Mouse (Mus musculus): ENCODE data around the gene Ttyh3. TPM values are rescaled to one million over a fixed set of nuclear protein-coding genes. Genes with fewer than 3 reads are reported as not detected.

The Ttyh3 gene
- polyA plus RNA-seq, 1 experiment from 2014 or later, result 56.0 TPM

DNA sequence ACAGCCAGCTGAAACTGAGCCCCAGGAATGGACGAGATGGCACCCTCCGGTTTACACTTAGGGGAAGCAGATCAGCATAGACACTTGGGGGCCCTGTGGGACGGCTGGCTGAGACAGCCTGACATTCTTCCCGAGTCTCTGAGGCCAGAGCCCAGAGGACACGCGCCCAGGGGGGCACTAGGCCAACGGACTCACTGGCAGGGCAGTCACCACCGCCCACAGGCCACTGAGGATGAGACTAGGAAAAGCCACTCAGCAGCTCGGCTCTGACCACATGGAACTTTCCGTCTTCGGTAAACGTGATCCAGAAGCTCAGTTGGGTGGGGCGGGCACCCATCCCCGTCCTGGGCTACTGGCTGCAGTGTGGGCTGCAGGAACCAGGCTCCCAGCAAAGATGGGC is 9.0 kb downstream of the Ttyh3 start:
- H3K9ac ChIP-seq (ENCODE audit: low read depth, low read length), result no peak overlapping the region
- no peaks in the 10 kb centered on the region for H3K9me3 ChIP-seq (replicated peaks; ENCODE audit: control insufficient read depth, low read length, poor library complexity, severe bottlenecking)
- H3K4me2 ChIP-seq (ENCODE audit: low read length), result no peak overlapping the region
- ATAC-seq, result no peak
- H3K4me3 ChIP-seq (ENCODE audit: low read depth, low read length), result no peak overlapping the region
- H3K27me3 ChIP-seq (ENCODE audit: control insufficient read depth, insufficient read depth, low read depth, low read length), result no peaks in the 10 kb centered on the region
- WGBS, result 84% methylated on average over 14 of the region's 14 CpGs
- no peak overlapping the region for H3K27ac ChIP-seq (ENCODE audit: low read length)
- H3K4me1 ChIP-seq (ENCODE audit: control insufficient read depth, insufficient read depth, low read length), result peaks cover 36% of the 10 kb centered on the region
- peaks cover 9% of the 10 kb centered on the region; the same call in 1 of the 2 replicates for H3K36me3 ChIP-seq (ENCODE audit: control insufficient read depth, insufficient read depth, low read length)

DNA sequence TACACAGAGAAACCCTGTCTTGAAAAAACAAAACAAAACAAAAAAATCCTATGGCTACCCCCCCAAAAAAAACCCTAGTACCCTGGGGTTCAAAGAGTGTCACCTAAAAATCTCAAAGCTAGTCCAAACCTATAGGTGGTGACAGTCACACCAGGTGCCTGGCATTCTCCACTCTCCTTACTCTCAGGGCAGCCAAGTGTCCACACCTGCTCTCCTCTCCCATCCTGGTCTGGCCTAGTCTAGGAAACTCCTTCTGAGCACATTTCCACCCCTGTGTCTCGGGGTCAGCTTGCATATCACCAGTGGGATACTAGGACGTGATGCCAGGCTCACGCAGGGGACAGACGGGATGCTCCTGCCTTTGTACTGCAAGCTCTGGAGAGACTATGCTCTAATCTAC is 9.5 kb downstream of the Ttyh3 start:
- H3K27me3 ChIP-seq (ENCODE audit: control insufficient read depth, insufficient read depth, low read depth, low read length), result no peaks in the 10 kb centered on the region
- no peak overlapping the region for H3K4me3 ChIP-seq (ENCODE audit: low read depth, low read length)
- H3K4me2 ChIP-seq (ENCODE audit: low read length), result no peak overlapping the region
- ATAC-seq, result no peak
- H3K9ac ChIP-seq (ENCODE audit: low read depth, low read length), result no peak overlapping the region
- H3K4me1 ChIP-seq (ENCODE audit: control insufficient read depth, insufficient read depth, low read length), result peaks cover 31% of the 10 kb centered on the region
- 91% methylated on average over 4 of the region's 4 CpGs for WGBS
- H3K36me3 ChIP-seq (ENCODE audit: control insufficient read depth, insufficient read depth, low read length), result peaks cover 14% of the 10 kb centered on the region; the same call in 1 of the 2 replicates
- no peak overlapping the region for H3K27ac ChIP-seq (ENCODE audit: low read length)
- no peaks in the 10 kb centered on the region for H3K9me3 ChIP-seq (replicated peaks; ENCODE audit: control insufficient read depth, low read length, poor library complexity, severe bottlenecking)

DNA sequence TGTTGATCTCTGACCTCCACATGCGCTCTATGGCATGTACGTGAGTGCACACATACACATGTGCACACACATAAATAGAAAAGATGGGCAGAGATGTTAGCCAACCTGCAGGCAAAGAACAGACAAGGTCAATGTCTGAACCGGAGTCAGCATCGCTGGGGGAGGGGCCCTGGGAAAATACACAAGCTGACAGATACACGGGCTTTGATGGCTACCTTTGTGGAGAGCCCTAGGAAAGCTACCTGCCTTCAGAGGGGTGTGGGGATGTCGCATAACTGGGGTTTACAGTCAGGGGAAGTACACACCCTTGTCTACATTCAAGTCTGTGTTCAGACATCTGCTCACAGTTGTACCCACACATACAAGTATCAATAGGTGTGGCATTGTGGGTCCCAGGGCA is 10.3 kb downstream of the Ttyh3 start:
- H3K4me3 ChIP-seq (ENCODE audit: low read depth, low read length), result no peak overlapping the region
- H3K9me3 ChIP-seq (replicated peaks; ENCODE audit: control insufficient read depth, low read length, poor library complexity, severe bottlenecking), result no peaks in the 10 kb centered on the region
- ATAC-seq, result no peak
- H3K27me3 ChIP-seq (ENCODE audit: control insufficient read depth, insufficient read depth, low read depth, low read length), result no peaks in the 10 kb centered on the region
- peaks cover 22% of the 10 kb centered on the region; the same call in 1 of the 2 replicates for H3K36me3 ChIP-seq (ENCODE audit: control insufficient read depth, insufficient read depth, low read length)
- no peak overlapping the region for H3K27ac ChIP-seq (ENCODE audit: low read length)
- 90% methylated on average over 6 of the region's 6 CpGs for WGBS
- peaks cover 31% of the 10 kb centered on the region for H3K4me1 ChIP-seq (ENCODE audit: control insufficient read depth, insufficient read depth, low read length)
- H3K4me2 ChIP-seq (ENCODE audit: low read length), result no peak overlapping the region
- no peak overlapping the region for H3K9ac ChIP-seq (ENCODE audit: low read depth, low read length)

DNA sequence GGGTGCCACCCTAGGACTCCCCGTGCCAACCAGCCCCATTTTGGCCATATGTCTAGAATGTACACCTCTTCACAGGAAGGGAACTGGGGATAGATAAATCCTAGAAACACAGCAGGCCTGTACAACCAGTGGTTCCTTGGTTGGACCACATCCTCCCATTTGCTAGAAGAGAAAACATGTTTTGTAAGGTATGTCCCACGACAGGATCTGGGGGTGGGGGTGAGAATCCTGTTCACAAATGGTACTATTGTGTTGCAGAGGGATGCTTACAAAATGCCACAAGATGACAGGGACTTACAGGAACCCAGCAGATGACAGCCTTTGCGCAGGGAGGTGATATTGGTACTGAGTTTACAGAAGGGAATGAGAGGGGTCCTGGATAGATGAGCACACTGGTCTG is 10.8 kb downstream of the Ttyh3 start:
- peaks cover 29% of the 10 kb centered on the region for H3K4me1 ChIP-seq (ENCODE audit: control insufficient read depth, insufficient read depth, low read length)
- H3K4me2 ChIP-seq (ENCODE audit: low read length), result no peak overlapping the region
- no peak overlapping the region for H3K4me3 ChIP-seq (ENCODE audit: low read depth, low read length)
- H3K36me3 ChIP-seq (ENCODE audit: control insufficient read depth, insufficient read depth, low read length), result peaks cover 25% of the 10 kb centered on the region; the same call in 1 of the 2 replicates
- no peaks in the 10 kb centered on the region for H3K9me3 ChIP-seq (replicated peaks; ENCODE audit: control insufficient read depth, low read length, poor library complexity, severe bottlenecking)
- H3K9ac ChIP-seq (ENCODE audit: low read depth, low read length), result no peak overlapping the region
- no peaks in the 10 kb centered on the region for H3K27me3 ChIP-seq (ENCODE audit: control insufficient read depth, insufficient read depth, low read depth, low read length)
- no peak for ATAC-seq
- H3K27ac ChIP-seq (ENCODE audit: low read length), result no peak overlapping the region
- 91% methylated on average over 3 of the region's 3 CpGs for WGBS

DNA sequence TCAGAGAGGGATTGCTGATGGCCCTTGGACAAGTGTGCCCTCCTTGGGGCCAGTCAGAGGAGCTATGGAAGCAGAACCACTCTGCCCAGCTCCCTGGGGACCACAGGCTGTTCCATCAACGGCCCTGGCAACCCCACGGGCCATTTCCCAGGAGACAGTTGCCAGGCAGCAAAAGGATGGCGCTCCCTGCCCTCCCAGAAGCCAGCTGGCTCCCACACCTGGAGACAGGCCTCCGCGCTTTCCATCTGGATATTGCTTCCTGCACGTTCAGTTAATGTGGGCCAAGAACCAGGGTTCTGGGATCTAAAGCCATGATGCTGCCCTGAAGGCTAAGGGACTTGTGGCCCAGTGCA is 11.8 kb downstream of the Ttyh3 start:
- ATAC-seq, result no peak
- no peak overlapping the region for H3K9ac ChIP-seq (ENCODE audit: low read depth, low read length)
- H3K36me3 ChIP-seq (ENCODE audit: control insufficient read depth, insufficient read depth, low read length), result peaks cover 32% of the 10 kb centered on the region; the same call in 1 of the 2 replicates

DNA sequence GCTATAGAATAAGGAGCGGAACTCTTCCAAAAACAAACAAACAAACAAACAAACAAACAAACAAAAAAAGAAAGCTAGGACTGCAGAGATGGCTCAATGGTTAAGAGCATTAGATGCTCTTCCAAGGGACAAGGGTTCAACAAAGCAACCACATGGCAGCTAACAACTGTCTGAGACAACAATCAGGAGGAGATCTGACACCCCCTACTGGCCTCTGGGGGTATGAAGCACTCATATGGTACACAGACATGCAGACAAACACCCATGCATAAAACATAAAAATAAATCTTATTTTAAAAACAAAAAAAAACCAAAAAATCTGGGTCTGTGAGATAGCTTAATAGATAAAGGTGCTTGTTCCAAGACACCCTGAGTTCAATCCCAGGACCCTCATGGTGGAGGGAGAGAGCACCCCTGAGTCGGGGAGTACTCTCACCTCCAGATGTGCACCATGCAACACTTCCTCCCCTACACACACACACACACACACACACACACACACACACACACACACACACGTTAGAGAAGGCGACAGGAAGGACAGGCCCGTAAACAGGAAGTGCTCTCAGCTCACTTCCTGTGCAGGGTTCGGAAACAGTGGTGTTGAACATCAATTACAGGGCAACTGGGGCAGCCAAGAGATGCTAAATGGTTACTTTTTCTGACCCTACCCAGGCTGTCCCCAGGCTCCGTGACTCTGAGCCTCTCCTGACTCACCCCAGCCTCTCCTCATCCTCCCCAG is 12.3 kb downstream of the Ttyh3 start:
- H3K4me1 ChIP-seq (ENCODE audit: control insufficient read depth, insufficient read depth, low read length), result peaks cover 19% of the 10 kb centered on the region; the same call in 1 of the 2 replicates
- peak overlapping the region; percentile 38; the same call in 1 of the 2 replicates for H3K27ac ChIP-seq (ENCODE audit: low read length)
- peaks cover 35% of the 10 kb centered on the region; the same call in 1 of the 2 replicates for H3K36me3 ChIP-seq (ENCODE audit: control insufficient read depth, insufficient read depth, low read length)
- 97% methylated on average over 7 of the region's 7 CpGs for WGBS
- no peak overlapping the region for H3K9ac ChIP-seq (ENCODE audit: low read depth, low read length)
- H3K4me3 ChIP-seq (ENCODE audit: low read depth, low read length), result no peak overlapping the region
- H3K4me2 ChIP-seq (ENCODE audit: low read length), result no peak overlapping the region
- H3K27me3 ChIP-seq (ENCODE audit: control insufficient read depth, insufficient read depth, low read depth, low read length), result no peaks in the 10 kb centered on the region
- ATAC-seq, result no peak
- H3K9me3 ChIP-seq (replicated peaks; ENCODE audit: control insufficient read depth, low read length, poor library complexity, severe bottlenecking), result no peaks in the 10 kb centered on the region

More for the DNA sequence above, 11.8 kb downstream of the Ttyh3 start:
- no peak overlapping the region for H3K4me2 ChIP-seq (ENCODE audit: low read length)
- H3K27me3 ChIP-seq (ENCODE audit: control insufficient read depth, insufficient read depth, low read depth, low read length), result no peaks in the 10 kb centered on the region
- peak overlapping the region; percentile 38; the same call in 1 of the 2 replicates for H3K27ac ChIP-seq (ENCODE audit: low read length)
- peaks cover 23% of the 10 kb centered on the region; the same call in 1 of the 2 replicates for H3K4me1 ChIP-seq (ENCODE audit: control insufficient read depth, insufficient read depth, low read length)
- 61% methylated on average over 6 of the region's 6 CpGs for WGBS
- H3K9me3 ChIP-seq (replicated peaks; ENCODE audit: control insufficient read depth, low read length, poor library complexity, severe bottlenecking), result no peaks in the 10 kb centered on the region
- no peak overlapping the region for H3K4me3 ChIP-seq (ENCODE audit: low read depth, low read length)

DNA sequence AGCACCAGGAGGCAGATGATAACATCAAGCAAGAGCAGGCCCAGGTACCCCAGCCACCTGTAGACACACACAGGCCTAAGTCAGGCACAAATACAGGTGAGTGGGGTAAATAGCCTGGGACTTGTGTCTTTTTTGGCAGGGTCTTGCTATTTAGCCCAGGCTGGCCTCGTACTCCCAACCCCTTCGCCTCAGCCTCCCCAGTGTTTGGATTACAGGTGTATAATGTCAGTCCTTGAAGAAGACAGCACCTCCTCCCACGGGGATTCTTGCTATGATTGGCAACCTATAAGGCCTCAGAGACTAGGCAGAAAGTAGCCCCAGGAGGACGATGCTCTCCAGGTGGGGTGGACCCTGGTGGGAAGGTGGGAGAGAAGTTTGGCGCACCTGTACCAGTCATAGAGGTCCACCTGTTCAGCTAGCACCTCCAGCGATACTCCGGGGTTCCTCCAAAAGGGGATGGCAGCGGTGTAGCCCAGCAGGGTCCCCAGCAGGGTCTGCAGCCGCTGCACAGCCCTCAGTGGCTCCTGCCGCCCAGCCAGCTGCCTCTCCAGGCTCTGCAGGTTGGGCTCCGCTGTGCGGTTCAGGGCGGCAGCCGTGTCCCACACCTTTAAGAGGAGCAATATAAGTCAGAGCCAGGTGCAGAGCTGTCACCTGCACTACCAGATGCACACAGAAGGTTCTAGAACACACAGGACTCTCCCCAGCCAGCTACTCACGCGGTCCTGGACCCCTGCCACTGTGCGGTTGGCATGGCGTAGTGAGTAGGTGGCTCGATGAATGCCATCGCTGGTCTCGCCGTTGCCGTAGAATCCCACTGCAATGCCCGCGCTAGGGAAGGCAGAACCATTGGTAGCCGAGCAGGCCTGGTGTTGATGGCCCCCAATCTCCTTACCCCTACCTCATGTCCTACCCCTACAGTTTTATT is 13.8 kb downstream of the Ttyh3 start:
- no peak for ATAC-seq
- Histone ChIP-seq H3K27ac (ENCODE audit: low read length) (no peak overlapping the region), H3K4me1 (ENCODE audit: control insufficient read depth, insufficient read depth, low read length) (peaks cover 11% of the 10 kb centered on the region; the same call in 1 of the 2 replicates), H3K9me3 (replicated peaks; ENCODE audit: control insufficient read depth, low read length, poor library complexity, severe bottlenecking) (no peaks in the 10 kb centered on the region), H3K36me3 (ENCODE audit: control insufficient read depth, insufficient read depth, low read length) (peaks cover 43% of the 10 kb centered on the region), H3K4me2 (ENCODE audit: low read length) (no peak overlapping the region), H3K9ac (ENCODE audit: low read depth, low read length) (no peak overlapping the region), H3K4me3 (ENCODE audit: low read depth, low read length) (no peak overlapping the region), H3K27me3 (ENCODE audit: control insufficient read depth, insufficient read depth, low read depth, low read length) (no peaks in the 10 kb centered on the region)
- WGBS, result 93% methylated on average over 26 of the region's 26 CpGs

DNA sequence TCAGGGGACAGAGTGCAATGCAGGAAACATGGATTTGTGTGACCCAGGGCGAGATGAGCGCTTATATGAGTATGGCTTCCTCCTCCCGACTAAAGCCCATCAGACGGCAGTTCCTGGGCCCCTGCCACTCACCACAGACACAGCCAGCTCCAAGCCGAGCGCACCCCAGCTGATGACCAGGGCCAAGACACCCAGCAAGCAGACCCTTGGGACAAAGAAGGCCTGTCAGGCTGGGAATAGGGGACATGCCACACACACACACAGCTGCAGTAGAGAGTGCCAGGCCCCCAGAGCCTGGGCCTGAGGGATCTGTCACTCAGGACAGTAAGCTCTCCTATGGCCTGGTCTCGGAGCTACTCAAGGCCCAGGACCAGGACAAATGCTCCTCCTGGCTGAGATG is 15.4 kb downstream of the Ttyh3 start:
- WGBS, result 83% methylated on average over 7 of the region's 7 CpGs
- Histone ChIP-seq H3K9me3 (replicated peaks; ENCODE audit: control insufficient read depth, low read length, poor library complexity, severe bottlenecking) (no peaks in the 10 kb centered on the region), H3K36me3 (ENCODE audit: control insufficient read depth, insufficient read depth, low read length) (peaks cover 59% of the 10 kb centered on the region)

DNA sequence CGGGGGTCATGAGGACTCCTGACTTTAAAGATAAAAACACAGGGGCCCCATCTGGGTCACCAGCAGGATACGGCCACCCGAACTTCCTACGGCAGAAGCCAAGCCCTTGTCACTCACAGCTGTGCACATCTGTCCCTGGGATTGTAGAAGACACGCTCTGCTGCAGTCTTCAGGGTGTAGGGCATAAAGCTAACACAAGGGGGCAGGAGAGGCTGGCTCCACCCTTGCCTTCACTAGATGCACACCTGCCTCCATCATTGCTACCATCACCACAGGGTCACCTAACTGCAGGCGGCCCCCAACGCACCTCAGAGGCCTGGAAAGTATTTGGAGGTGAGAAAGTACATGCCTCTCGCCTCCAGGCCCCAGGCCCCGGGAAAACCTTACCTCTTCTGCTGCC is 19.8 kb downstream of the Ttyh3 start:
- Histone ChIP-seq H3K4me2 (ENCODE audit: low read length) (no peak overlapping the region), H3K27ac (ENCODE audit: low read length) (no peak overlapping the region), H3K4me3 (ENCODE audit: low read depth, low read length) (no peak overlapping the region), H3K9ac (ENCODE audit: low read depth, low read length) (no peak overlapping the region), H3K36me3 (ENCODE audit: control insufficient read depth, insufficient read depth, low read length) (peaks cover 79% of the 10 kb centered on the region), H3K4me1 (ENCODE audit: control insufficient read depth, insufficient read depth, low read length) (no peaks in the 10 kb centered on the region), H3K9me3 (replicated peaks; ENCODE audit: control insufficient read depth, low read length, poor library complexity, severe bottlenecking) (no peaks in the 10 kb centered on the region), H3K27me3 (ENCODE audit: control insufficient read depth, insufficient read depth, low read depth, low read length) (no peaks in the 10 kb centered on the region)
- ATAC-seq, result no peak
- 94% methylated on average over 9 of the region's 9 CpGs for WGBS

More for the DNA sequence above, 15.4 kb downstream of the Ttyh3 start:
- H3K4me3 ChIP-seq (ENCODE audit: low read depth, low read length), result no peak overlapping the region
- H3K27ac ChIP-seq (ENCODE audit: low read length), result no peak overlapping the region
- H3K9ac ChIP-seq (ENCODE audit: low read depth, low read length), result no peak overlapping the region
- H3K4me2 ChIP-seq (ENCODE audit: low read length), result no peak overlapping the region
- H3K4me1 ChIP-seq (ENCODE audit: control insufficient read depth, insufficient read depth, low read length), result peaks cover 9% of the 10 kb centered on the region; the same call in 1 of the 2 replicates
- H3K27me3 ChIP-seq (ENCODE audit: control insufficient read depth, insufficient read depth, low read depth, low read length), result no peaks in the 10 kb centered on the region
- ATAC-seq, result no peak
